Mouse (Mus musculus): Measurements from ENCODE around the gene Taar7b. TPM values are rescaled to one million over a fixed set of nuclear protein-coding genes. Genes with fewer than 3 reads are reported as not detected.

Gene Taar7b
- polyA plus RNA-seq, 1 experiment from 2014 or later, result not detected

DNA sequence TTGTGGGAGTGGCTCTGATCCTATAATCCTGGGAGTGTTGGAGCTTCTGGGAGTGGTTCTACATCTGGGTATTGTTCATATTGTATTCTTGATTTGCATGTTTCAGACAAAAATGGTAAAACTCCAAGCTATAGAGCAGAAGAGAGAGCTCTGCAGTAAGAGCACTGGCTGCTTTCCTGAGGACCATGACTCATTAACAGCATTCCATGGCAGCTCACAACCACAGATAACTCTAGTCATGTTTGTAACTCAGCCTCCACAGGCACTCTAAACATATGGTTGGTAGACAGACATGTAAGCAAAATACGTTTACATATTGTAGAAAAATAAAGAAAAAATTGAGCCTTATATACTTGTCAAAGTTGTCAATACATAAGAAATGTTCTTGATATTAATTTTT is 6.7 kb downstream of the Taar7b start:
- H3K27ac ChIP-seq, result no peak overlapping the region
- no peaks in the 10 kb centered on the region for H3K4me1 ChIP-seq
- 79% methylated on average over 1 of the region's 1 CpGs for WGBS
- no peaks in the 10 kb centered on the region for H3K36me3 ChIP-seq (replicated peaks)
- no peaks in the 10 kb centered on the region for H3K27me3 ChIP-seq (ENCODE audit: poor library complexity, severe bottlenecking)
- no peak for DNase-seq (ENCODE audit: extremely low spot score, low spot score)
- no peak overlapping the region for H3K4me3 ChIP-seq
- no peaks in the 10 kb centered on the region for H3K9me3 ChIP-seq

DNA sequence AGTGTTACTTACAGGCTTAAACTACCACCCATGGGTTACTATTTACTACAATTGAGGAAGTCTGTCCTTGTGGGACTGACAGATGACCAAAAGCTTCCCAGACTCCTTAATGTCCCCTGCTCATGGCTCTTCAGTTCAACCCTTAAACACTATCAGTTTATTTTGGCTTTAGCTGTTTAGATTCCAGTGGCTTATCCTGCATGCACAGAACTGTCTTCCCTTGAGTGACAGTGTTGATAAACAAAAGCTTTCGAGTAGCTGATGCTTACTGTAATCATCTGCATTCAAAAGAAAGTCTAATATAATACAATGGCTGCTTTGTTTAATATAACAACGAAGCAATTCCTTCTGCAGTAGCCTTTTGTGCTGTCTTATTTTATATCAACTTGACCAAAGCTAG is 7.3 kb downstream of the Taar7b start:
- Histone ChIP-seq H3K4me3 (no peak overlapping the region), H3K27ac (no peak overlapping the region), H3K27me3 (ENCODE audit: poor library complexity, severe bottlenecking) (no peaks in the 10 kb centered on the region), H3K4me1 (no peaks in the 10 kb centered on the region), H3K36me3 (replicated peaks) (no peaks in the 10 kb centered on the region), H3K9me3 (no peaks in the 10 kb centered on the region)
- DNase-seq (ENCODE audit: extremely low spot score, low spot score), result no peak
- 73% methylated on average over 2 of the region's 2 CpGs for WGBS

- Histone ChIP-seq H3K36me3 (replicated peaks) (no peaks in the 10 kb centered on the region), H3K4me3 (no peak overlapping the region), H3K4me1 (no peaks in the 10 kb centered on the region), H3K27ac (no peak overlapping the region), H3K27me3 (ENCODE audit: poor library complexity, severe bottlenecking) (no peaks in the 10 kb centered on the region), H3K9me3 (no peaks in the 10 kb centered on the region)
- no peak for DNase-seq (ENCODE audit: extremely low spot score, low spot score)
- WGBS, result 94% methylated on average over 1 of the region's 1 CpGs
Measured at GRCm38 (mm10) chr10:24008143-24008542, 8.4 kb downstream of the Taar7b start.

DNA sequence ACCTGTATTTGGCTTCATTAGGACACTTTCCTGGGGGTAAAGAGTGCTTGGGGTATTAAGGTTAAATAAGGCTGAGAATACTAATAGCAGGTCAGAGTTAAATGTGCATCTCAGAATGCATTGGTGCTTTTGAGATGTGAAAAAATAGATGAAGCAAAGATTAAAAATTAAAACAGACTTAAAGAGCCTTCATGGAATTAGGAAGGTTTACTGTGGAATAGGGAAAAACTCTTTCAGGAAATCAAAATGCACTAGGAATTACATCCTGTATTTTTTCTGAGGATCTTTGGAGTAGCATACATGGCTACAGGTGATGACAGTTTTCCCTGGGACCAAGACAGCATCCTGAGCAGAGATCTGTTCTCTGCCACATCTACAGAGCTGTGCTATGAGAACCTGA is 27.2 kb downstream of the Taar7b start, which contains the start of gene Taar7d:
Taar7d (plus strand) TSS at position 301 of the 400 bp plus-strand sequence.
- Histone ChIP-seq H3K9me3 (no peaks in the 10 kb centered on the region), H3K27me3 (ENCODE audit: poor library complexity, severe bottlenecking) (no peaks in the 10 kb centered on the region), H3K36me3 (replicated peaks) (no peaks in the 10 kb centered on the region), H3K27ac (no peak within 1 kb of the TSS), H3K4me1 (no peaks in the 10 kb centered on the region), H3K4me3 (no peak within 1 kb of the TSS)
- no peak for DNase-seq (ENCODE audit: extremely low spot score, low spot score)

DNA sequence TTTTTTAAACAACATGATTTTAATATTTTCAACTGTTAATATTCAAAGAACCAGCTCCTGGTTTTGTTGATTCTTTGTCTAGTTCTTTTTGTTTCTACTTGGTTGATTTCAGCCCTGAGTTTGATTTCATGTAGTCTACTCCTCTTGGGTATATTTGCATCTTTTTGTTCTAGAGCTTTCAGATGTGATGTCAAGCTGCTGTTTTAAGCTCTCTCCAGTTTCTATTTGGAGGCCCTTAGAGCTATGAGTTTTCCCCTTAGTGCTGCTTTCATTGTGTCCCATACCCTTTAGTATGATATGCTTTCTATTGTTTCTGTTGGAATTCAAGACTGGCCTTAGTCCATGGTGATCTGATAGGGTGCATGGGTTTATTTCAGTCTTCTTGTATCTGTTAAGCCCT is 31.6 kb downstream of the Taar7b start:
- no peaks in the 10 kb centered on the region for H3K9me3 ChIP-seq
- no peaks in the 10 kb centered on the region for H3K27me3 ChIP-seq (ENCODE audit: poor library complexity, severe bottlenecking)
- H3K4me1 ChIP-seq, result no peaks in the 10 kb centered on the region
- H3K36me3 ChIP-seq (replicated peaks), result no peaks in the 10 kb centered on the region
- DNase-seq (ENCODE audit: extremely low spot score, low spot score), result no peak
- H3K27ac ChIP-seq, result no peak overlapping the region
- H3K4me3 ChIP-seq, result no peak overlapping the region

DNA sequence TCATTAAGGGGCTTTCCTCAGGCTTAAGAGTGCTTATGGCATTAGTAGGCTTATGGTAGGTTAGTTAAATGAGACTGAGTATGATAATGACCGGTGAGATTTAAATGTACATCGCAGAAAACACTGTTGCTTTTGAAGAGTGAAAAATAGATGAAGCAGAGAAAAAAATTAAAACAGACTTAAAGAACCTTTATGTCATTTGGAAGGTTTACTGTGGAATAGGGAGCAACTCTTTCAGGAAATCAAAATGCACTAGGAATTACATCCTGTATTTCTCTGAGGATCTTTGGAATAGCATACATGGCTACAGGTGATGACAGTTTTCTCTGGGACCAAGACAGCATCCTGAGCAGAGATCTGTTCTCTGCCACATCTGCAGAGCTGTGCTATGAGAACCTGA is 37.6 kb downstream of the Taar7b start, which contains the start of gene Taar7e:
Taar7e (plus strand) TSS at position 301 of the 400 bp plus-strand sequence.
- Histone ChIP-seq H3K9me3 (no peaks in the 10 kb centered on the region), H3K36me3 (replicated peaks) (no peaks in the 10 kb centered on the region), H3K27ac (no peak within 1 kb of the TSS), H3K4me3 (no peak within 1 kb of the TSS), H3K27me3 (ENCODE audit: poor library complexity, severe bottlenecking) (no peaks in the 10 kb centered on the region), H3K4me1 (no peaks in the 10 kb centered on the region)
- DNase-seq (ENCODE audit: extremely low spot score, low spot score), result no peak
- WGBS, result 94% methylated on average over 2 of the region's 2 CpGs

- no peaks in the 10 kb centered on the region for H3K4me1 ChIP-seq
- 86% methylated on average over 2 of the region's 2 CpGs for WGBS
- no peak overlapping the region for H3K4me3 ChIP-seq
- H3K9me3 ChIP-seq, result no peaks in the 10 kb centered on the region
- H3K27ac ChIP-seq, result no peak overlapping the region
- no peak for DNase-seq (ENCODE audit: extremely low spot score, low spot score)
- no peaks in the 10 kb centered on the region for H3K27me3 ChIP-seq (ENCODE audit: poor library complexity, severe bottlenecking)
- no peaks in the 10 kb centered on the region for H3K36me3 ChIP-seq (replicated peaks)
Measured at GRCm38 (mm10) chr10:24040120-24040869, 40.6 kb downstream of the Taar7b start.

- H3K27ac ChIP-seq, result no peak within 1 kb of the TSS
- H3K4me1 ChIP-seq, result no peaks in the 10 kb centered on the region
- H3K4me3 ChIP-seq, result no peak within 1 kb of the TSS
- no peaks in the 10 kb centered on the region for H3K36me3 ChIP-seq (replicated peaks)
- DNase-seq (ENCODE audit: extremely low spot score, low spot score), result no peak
- H3K9me3 ChIP-seq, result no peaks in the 10 kb centered on the region
- H3K27me3 ChIP-seq (ENCODE audit: poor library complexity, severe bottlenecking), result no peaks in the 10 kb centered on the region
Measured at GRCm38 (mm10) chr10:24049210-24049609, 49.5 kb downstream of the Taar7b start, which contains the start of gene Taar7f. Gene Taar7f, plus strand, starts transcription at chr10:24049510.

Other genes starting within 250 kb of the Taar7b start
- gene Rps12, start 212.7 kb upstream of the Taar7b start, polyA plus RNA-seq (2016; fragmentation: Nextera tagmentation; extraction: Ambion mirVana), result 153 and 161 TPM in 2 replicates
- gene Slc18b1, start 203.0 kb upstream of the Taar7b start, polyA plus RNA-seq (2016; fragmentation: Nextera tagmentation; extraction: Ambion mirVana), result 10.6 and 12.4 TPM in 2 replicates
- not detected in 2 replicates for gene Vnn3, start 148.5 kb upstream of the Taar7b start, polyA plus RNA-seq (2016; fragmentation: Nextera tagmentation; extraction: Ambion mirVana)
- 1.2 and 1.9 TPM in 2 replicates for gene Vnn1, start 105.3 kb upstream of the Taar7b start, polyA plus RNA-seq (2016; fragmentation: Nextera tagmentation; extraction: Ambion mirVana)
- not detected in 2 replicates for gene Taar1, start 79.6 kb upstream of the Taar7b start, polyA plus RNA-seq (2016; fragmentation: Nextera tagmentation; extraction: Ambion mirVana)
- not detected in 2 replicates for gene Taar2, start 61.4 kb upstream of the Taar7b start, polyA plus RNA-seq (2016; fragmentation: Nextera tagmentation; extraction: Ambion mirVana)
- not detected in 2 replicates for gene Taar3, start 50.4 kb upstream of the Taar7b start, polyA plus RNA-seq (2016; fragmentation: Nextera tagmentation; extraction: Ambion mirVana)
- gene Taar4, start 39.4 kb upstream of the Taar7b start, polyA plus RNA-seq (2016; fragmentation: Nextera tagmentation; extraction: Ambion mirVana), result not detected in 2 replicates
- gene Taar5, start 29.2 kb upstream of the Taar7b start, polyA plus RNA-seq (2016; fragmentation: Nextera tagmentation; extraction: Ambion mirVana), result not detected in 2 replicates
- gene Taar6, start 14.3 kb upstream of the Taar7b start, polyA plus RNA-seq (2016; fragmentation: Nextera tagmentation; extraction: Ambion mirVana), result not detected in 2 replicates
- not detected in 2 replicates for gene Taar7a, start 6.5 kb upstream of the Taar7b start, polyA plus RNA-seq (2016; fragmentation: Nextera tagmentation; extraction: Ambion mirVana)
- not detected in 2 replicates for gene Taar7d, start 27.3 kb downstream of the Taar7b start, polyA plus RNA-seq (2016; fragmentation: Nextera tagmentation; extraction: Ambion mirVana)
- not detected in 2 replicates for gene Taar7e, start 37.7 kb downstream of the Taar7b start, polyA plus RNA-seq (2016; fragmentation: Nextera tagmentation; extraction: Ambion mirVana)
- gene Taar7f, start 49.6 kb downstream of the Taar7b start, polyA plus RNA-seq (2016; fragmentation: Nextera tagmentation; extraction: Ambion mirVana), result not detected in 2 replicates
- gene Taar8a, start 76.6 kb downstream of the Taar7b start, polyA plus RNA-seq (2016; fragmentation: Nextera tagmentation; extraction: Ambion mirVana), result not detected in 2 replicates
- not detected in 2 replicates for gene Taar8b, start 92.4 kb downstream of the Taar7b start, polyA plus RNA-seq (2016; fragmentation: Nextera tagmentation; extraction: Ambion mirVana)
- gene Taar8c, start 102.0 kb downstream of the Taar7b start, polyA plus RNA-seq (2016; fragmentation: Nextera tagmentation; extraction: Ambion mirVana), result not detected in 2 replicates
- gene Taar9, start 109.6 kb downstream of the Taar7b start, polyA plus RNA-seq (2016; fragmentation: Nextera tagmentation; extraction: Ambion mirVana), result 0.19 TPM in 1 of 2 replicates, not detected in the other
- gene Stx7, start 149.4 kb downstream of the Taar7b start, polyA plus RNA-seq (2016; fragmentation: Nextera tagmentation; extraction: Ambion mirVana), result 42.3 and 42.5 TPM in 2 replicates
- gene Moxd1, start 223.6 kb downstream of the Taar7b start, polyA plus RNA-seq (2016; fragmentation: Nextera tagmentation; extraction: Ambion mirVana), result 3.9 and 5.1 TPM in 2 replicates